Mouse (Mus musculus) NIH3T3 (cell line): ENCODE measurements around the gene Cant1.
"Not testable (repeated sequence)": the region's sequence is repeated elsewhere in the genome, so short reads cannot be mapped to it uniquely, and the experiment has no call there.

Experiments used
- DNase-seq: peaks from one replicate; pipeline ENCODE4 v3.0.0-alpha.2; 2012; ENCODE audit warnings: low read depth

Cant1 gene

DNA sequence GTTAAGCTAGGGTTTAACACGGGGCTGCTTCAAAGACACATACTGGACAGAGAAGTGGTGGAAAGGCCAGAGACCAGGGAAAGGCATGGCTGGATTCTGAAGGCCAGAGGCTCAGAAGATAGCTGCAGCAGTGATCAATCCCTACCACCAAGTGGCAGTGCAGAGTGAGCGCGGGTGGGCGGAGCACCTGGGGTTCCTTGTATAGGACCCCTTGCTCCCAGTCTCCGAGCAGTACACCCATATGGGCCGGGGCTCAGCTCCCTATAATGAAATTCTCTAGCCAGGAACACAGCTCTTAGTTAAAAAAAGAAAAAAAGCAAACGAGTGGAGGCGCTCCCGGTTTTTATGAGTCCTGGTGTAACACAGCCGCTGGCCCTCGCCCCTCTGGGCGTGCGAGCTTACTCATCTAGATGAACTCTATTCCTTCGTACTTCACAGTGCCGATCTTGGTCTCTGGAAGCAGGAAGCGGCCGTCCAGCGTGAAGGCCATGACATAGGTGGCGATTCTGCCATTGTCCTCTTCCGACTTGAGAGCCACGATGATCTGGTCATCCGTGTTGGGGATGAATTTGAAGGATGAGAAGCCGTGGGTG lies 11.5 kb downstream of the Cant1 start:
- no peak for DNase-seq

GRCm38 (mm10) chr11:118406521-118406920 lies 12.4 kb downstream of the Cant1 start:
- DNase-seq = no peak

DNA sequence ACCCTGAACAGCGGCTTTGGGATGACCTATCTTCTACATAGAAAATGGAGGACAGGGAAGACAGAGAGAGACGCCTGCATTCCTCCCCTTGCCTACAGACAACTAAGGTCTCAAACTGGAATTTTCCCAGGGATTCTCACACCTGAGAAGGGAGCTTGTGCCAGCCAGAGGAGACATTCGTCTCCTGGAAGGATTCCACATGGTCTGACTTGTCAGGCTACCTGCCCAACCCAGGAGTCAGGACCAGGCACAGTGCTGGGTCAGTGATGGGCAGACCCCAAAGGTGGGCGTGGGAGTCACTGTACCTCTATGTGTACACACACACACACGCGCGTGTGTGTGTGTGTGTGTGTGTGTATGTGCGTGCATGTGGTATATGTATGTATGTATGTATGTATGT lies 13.6 kb downstream of the Cant1 start:
- no peak for DNase-seq

- no peak for DNase-seq
These were observed 14.7 kb downstream of the Cant1 start for GRCm38 (mm10) chr11:118403951-118404899.

GRCm38 (mm10) chr11:118403183-118403582 lies 15.7 kb downstream of the Cant1 start:
- no peak for DNase-seq

- DNase-seq = peak; percentile 90
These were observed 17.1 kb downstream of the Cant1 start, which contains the start of gene Lgals3bp for GRCm38 (mm10) chr11:118401760-118402280. Gene Lgals3bp, minus strand, starts transcription at chr11:118402092.

GRCm38 (mm10) chr11:118401195-118401594 lies 17.7 kb downstream of the Cant1 start:
- DNase-seq = no peak

- DNase-seq = no peak
These were observed 18.3 kb downstream of the Cant1 start for GRCm38 (mm10) chr11:118400566-118400936.

- DNase-seq = no peak
These were observed 18.9 kb downstream of the Cant1 start for GRCm38 (mm10) chr11:118399891-118400565.

GRCm38 (mm10) chr11:118397806-118398530 lies 20.9 kb downstream of the Cant1 start:
- no peak for DNase-seq

GRCm38 (mm10) chr11:118394538-118394937 lies 24.3 kb downstream of the Cant1 start:
- no peak for DNase-seq

GRCm38 (mm10) chr11:118393991-118394390 lies 24.9 kb downstream of the Cant1 start:
- no peak for DNase-seq

- DNase-seq = not testable (repeated sequence)
These were observed 31.1 kb downstream of the Cant1 start for GRCm38 (mm10) chr11:118387816-118388215.

DNA sequence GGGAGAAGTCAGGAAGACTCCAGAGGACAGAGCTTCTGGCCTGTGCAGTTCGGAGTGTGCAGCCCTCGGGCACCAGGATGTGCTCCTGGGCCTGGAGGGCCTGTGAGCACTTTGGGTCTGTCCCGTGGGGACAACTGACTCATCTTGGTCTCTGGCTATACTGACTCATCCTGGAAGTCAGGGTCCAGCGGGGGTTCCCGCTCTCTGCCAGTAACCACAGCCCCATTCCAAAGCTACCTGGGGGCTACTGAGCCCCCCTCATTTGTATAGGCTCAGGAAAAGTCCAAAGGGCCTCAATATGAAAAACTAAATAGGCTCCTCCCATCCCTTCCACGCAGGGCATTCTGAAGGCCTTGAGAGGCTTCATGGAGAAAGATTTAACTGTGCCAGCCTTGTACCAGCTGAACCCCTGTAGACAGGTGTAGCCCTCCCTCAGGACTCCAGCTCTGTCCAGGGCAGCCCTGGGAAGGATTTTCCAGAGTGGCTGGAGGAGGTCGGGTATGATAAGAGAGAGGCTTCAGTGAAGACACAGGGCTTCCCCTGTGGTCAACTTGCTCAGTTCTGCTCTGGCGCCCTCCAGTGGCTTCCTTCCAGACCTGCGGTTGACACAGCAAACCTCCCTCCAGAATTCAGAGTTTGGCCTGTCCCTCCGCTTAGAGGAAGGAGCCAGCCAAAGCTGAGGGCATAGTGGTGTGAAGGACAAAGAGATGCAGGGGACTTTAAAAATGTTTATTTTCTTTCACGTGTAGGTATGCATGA lies 39.5 kb downstream of the Cant1 start:
- DNase-seq = peak; percentile 96

GRCm38 (mm10) chr11:118378656-118379055 lies 40.2 kb downstream of the Cant1 start:
- no peak for DNase-seq

GRCm38 (mm10) chr11:118376323-118376722 lies 42.6 kb downstream of the Cant1 start:
- DNase-seq = not testable (repeated sequence)

DNA sequence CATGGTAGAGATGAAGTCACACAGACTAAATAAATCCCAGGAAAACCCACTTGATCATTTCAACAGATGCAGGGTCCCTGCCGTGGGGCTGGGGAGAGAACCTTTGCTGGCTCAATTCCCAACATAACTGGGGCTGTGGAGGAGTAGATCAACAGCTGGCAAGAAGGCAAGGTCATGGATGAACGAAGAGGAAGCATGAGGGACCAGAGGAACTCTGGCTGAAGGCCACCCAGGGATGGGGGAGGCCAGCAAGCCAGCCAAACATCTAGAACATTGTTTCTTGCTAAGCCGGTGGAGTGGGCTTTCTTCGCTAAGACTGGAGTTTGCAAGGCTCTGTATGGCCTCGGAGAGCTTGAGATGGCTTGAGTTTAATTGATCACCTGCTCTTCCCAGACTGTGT lies 43.0 kb downstream of the Cant1 start:
- DNase-seq = peak; percentile 37

GRCm38 (mm10) chr11:118375461-118375860 lies 43.4 kb downstream of the Cant1 start:
- DNase-seq = no peak

- no peak for DNase-seq
These were observed 43.9 kb downstream of the Cant1 start for GRCm38 (mm10) chr11:118375006-118375405.

DNA sequence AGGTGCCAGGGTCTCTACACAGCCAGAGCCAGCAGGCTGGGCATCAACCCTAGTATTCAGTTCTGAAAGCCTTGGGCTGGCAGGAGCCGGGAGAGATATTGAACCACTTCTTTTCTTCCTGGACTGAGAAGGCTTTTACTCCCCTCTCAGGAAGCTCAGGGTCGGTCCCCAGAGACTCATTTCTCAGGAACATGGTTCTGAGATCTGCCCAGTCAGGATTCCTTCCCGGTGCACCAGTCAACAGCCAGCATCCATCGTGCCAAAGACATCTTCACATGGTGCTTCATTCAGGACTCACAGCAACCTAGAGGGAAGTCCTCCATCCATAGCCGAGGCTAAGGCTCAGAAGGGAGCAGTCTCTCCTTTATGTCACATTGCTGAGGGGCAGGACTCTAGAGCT lies 44.4 kb downstream of the Cant1 start:
- DNase-seq = no peak

- peak; percentile 79 for DNase-seq
These were observed 46.2 kb downstream of the Cant1 start for GRCm38 (mm10) chr11:118372641-118373040.
